ENCODE assay signal across 25 mouse cellular contexts in the genomic region with DNA sequence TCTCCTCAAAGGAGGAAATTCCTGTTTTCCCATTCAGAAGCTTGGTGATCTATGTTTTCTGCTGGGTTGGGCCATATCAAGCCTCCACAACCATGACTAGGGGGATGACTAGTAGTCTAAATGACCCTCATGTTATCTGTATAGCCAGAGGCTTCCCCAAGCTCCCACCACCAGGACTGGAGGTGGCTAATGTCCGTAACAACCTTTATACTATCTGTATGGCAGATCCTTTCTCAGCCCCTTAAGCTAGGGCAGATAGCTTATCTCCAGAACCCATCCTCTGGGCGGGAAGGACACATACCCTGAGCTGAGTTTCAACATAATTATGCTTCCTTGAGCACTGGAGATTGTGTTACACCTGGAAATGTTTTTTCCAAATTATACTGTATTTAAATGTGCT. TPM values are rescaled to one million over a fixed set of nuclear protein-coding genes. Genes with fewer than 3 reads are reported as not detected.
DNase-seq lines count a peak whose midpoint lies in the region; ATAC-seq and TF ChIP-seq lines count a peak whose summit lies in the region.
"Had no signal": no experiment of that assay in that cellular context is flagged by ENCODE, and none has a peak within 500 bp of the region (broad histone marks: within the 10 kb centered on the region; RNA-seq: fewer than 3 reads in every experiment).

No protein-coding gene starts in this region.

- H3K4me3 ChIP-seq in midbrain, embryonic 11.5 days (ENCODE audit: low read depth, low read length): no peak overlapping the region
- H3K4me3 ChIP-seq in midbrain, embryonic 10.5 days: no peak overlapping the region
- no peak overlapping the region for H3K4me3 ChIP-seq in liver, embryonic 13.5 days (replicated peaks)
- no peak overlapping the region for H3K4me3 ChIP-seq in forebrain, postnatal 0 days (ENCODE audit: low read depth, low read length)
- H3K4me3 ChIP-seq: embryonic facial prominence, embryonic 12.5 days; heart, embryonic 10.5 days; hindbrain, embryonic 13.5 days; midbrain, embryonic 13.5 days had no signal

- H3K4me2 ChIP-seq in midbrain, embryonic 11.5 days: no peak overlapping the region
- H3K4me2 ChIP-seq in liver, embryonic 13.5 days: peak overlapping the region; percentile 28
- no peak overlapping the region for H3K4me2 ChIP-seq in forebrain, postnatal 0 days (ENCODE audit: low read depth)
- H3K4me2 ChIP-seq: embryonic facial prominence, embryonic 12.5 days; hindbrain, embryonic 13.5 days; lung, embryonic 14.5 days; midbrain, embryonic 13.5 days had no signal

- H3K9ac ChIP-seq in midbrain, embryonic 11.5 days (ENCODE audit: low read length): no peak overlapping the region
- no peak overlapping the region for H3K9ac ChIP-seq in liver, embryonic 13.5 days
- no peak overlapping the region for H3K9ac ChIP-seq in forebrain, postnatal 0 days
- H3K9ac ChIP-seq: embryonic facial prominence, embryonic 12.5 days; hindbrain, embryonic 13.5 days; lung, embryonic 14.5 days; midbrain, embryonic 13.5 days had no signal

- H3K4me1 ChIP-seq in midbrain, embryonic 11.5 days (ENCODE audit: control insufficient read depth, insufficient read depth, low read length): no peaks in the 10 kb centered on the region
- H3K4me1 ChIP-seq in midbrain, embryonic 10.5 days: no peaks in the 10 kb centered on the region
- H3K4me1 ChIP-seq in liver, embryonic 13.5 days (replicated peaks): peaks cover 16% of the 10 kb centered on the region
- H3K4me1 ChIP-seq in forebrain, postnatal 0 days (ENCODE audit: insufficient read depth): no peaks in the 10 kb centered on the region
- H3K4me1 ChIP-seq: embryonic facial prominence, embryonic 12.5 days; heart, embryonic 10.5 days; hindbrain, embryonic 13.5 days; midbrain, embryonic 13.5 days had no signal

- ATAC-seq in midbrain, embryonic 11.5 days (ENCODE audit: low FRiP score): no peak
- ATAC-seq in erythroid progenitor cell, adult 5-6 weeks (replicated peaks; ENCODE audit: low FRiP score, poor library complexity, severe bottlenecking): peak; percentile 46
- ATAC-seq in liver, embryonic 13.5 days (ENCODE audit: low read depth): peak; percentile 97
- ATAC-seq in megakaryocyte progenitor cell, adult 5-6 weeks (replicated peaks; ENCODE audit: poor library complexity): peak; percentile 54
- no peak for ATAC-seq in forebrain, postnatal 0 days
- ATAC-seq: midbrain, embryonic 13.5 days had no signal

- no peak overlapping the region for H3K27ac ChIP-seq in midbrain, embryonic 11.5 days (ENCODE audit: low read depth, low read length)
- H3K27ac ChIP-seq in midbrain, embryonic 10.5 days (replicated peaks): no peak overlapping the region
- H3K27ac ChIP-seq in liver, embryonic 13.5 days: peak overlapping the region; percentile 58
- H3K27ac ChIP-seq in forebrain, postnatal 0 days (ENCODE audit: low read depth, low read length): no peak overlapping the region
- H3K27ac ChIP-seq: embryonic facial prominence, embryonic 12.5 days; heart, embryonic 10.5 days; hindbrain, embryonic 13.5 days; midbrain, embryonic 13.5 days had no signal

- no peaks in the 10 kb centered on the region for H3K36me3 ChIP-seq in midbrain, embryonic 11.5 days (ENCODE audit: control insufficient read depth, insufficient read depth, low read length)
- no peaks in the 10 kb centered on the region for H3K36me3 ChIP-seq in midbrain, embryonic 10.5 days
- no peaks in the 10 kb centered on the region for H3K36me3 ChIP-seq in liver, embryonic 13.5 days
- no peaks in the 10 kb centered on the region for H3K36me3 ChIP-seq in forebrain, postnatal 0 days (ENCODE audit: insufficient read depth)
- H3K36me3 ChIP-seq: hindbrain, embryonic 13.5 days; midbrain, embryonic 13.5 days had no signal

- H3K27me3 ChIP-seq in midbrain, embryonic 11.5 days (ENCODE audit: control insufficient read depth, insufficient read depth, low read length): no peaks in the 10 kb centered on the region
- H3K27me3 ChIP-seq in midbrain, embryonic 10.5 days (ENCODE audit: low read depth, poor library complexity, severe bottlenecking): no peaks in the 10 kb centered on the region
- H3K27me3 ChIP-seq in liver, embryonic 13.5 days: no peaks in the 10 kb centered on the region
- no peaks in the 10 kb centered on the region for H3K27me3 ChIP-seq in forebrain, postnatal 0 days (ENCODE audit: insufficient read depth, low read length)
- H3K27me3 ChIP-seq: embryonic facial prominence, embryonic 12.5 days; hindbrain, embryonic 13.5 days; midbrain, embryonic 13.5 days had no signal

- WGBS in midbrain, embryonic 11.5 days: 85% methylated on average over 2 of the region's 2 CpGs
- WGBS in midbrain, embryonic 10.5 days: 85% methylated on average over 2 of the region's 2 CpGs
- 11% methylated on average over 2 of the region's 2 CpGs for WGBS in liver, embryonic 13.5 days (ENCODE audit: insufficient replicate concordance)
- WGBS in forebrain, postnatal 0 days: 86% methylated on average over 2 of the region's 2 CpGs

- H3K9me3 ChIP-seq in midbrain, embryonic 11.5 days (ENCODE audit: control insufficient read depth, low read length): no peaks in the 10 kb centered on the region
- H3K9me3 ChIP-seq in midbrain, embryonic 10.5 days (replicated peaks): no peaks in the 10 kb centered on the region
- no peaks in the 10 kb centered on the region for H3K9me3 ChIP-seq in liver, embryonic 13.5 days (replicated peaks)
- no peaks in the 10 kb centered on the region for H3K9me3 ChIP-seq in forebrain, postnatal 0 days (ENCODE audit: low read length)
- H3K9me3 ChIP-seq: embryonic facial prominence, embryonic 12.5 days; heart, embryonic 10.5 days; hindbrain, embryonic 13.5 days; midbrain, embryonic 13.5 days had no signal

- TF ChIP-seq CTCF in forebrain, postnatal 0 days (IDR thresholded peaks at IDR 0.05; ENCODE audit: low read depth): no peak

- DNase-seq in midbrain, embryonic 11.5 days (ENCODE audit: low spot score, missing footprints): peak; percentile 21
- no peak for DNase-seq in midbrain, embryonic 10.5 days (ENCODE audit: low spot score)
- peak; percentile 68 for DNase-seq in liver, embryonic 13.5 days
- no peak for DNase-seq in adipocyte (ENCODE audit: low spot score)
- no peak for DNase-seq in urinary bladder, adult 2 months (ENCODE audit: low spot score)
- DNase-seq in forebrain, postnatal 0 days: no peak
- DNase-seq: adrenal gland, adult 2 months; adrenal gland, postnatal 36 days; cerebellum, adult 8-10 months; cerebellum, postnatal 36 days; embryo, embryonic 11 days; gastrocnemius, postnatal 25 days; heart, postnatal 4 days; kidney, adult 2 months; kidney, postnatal 4 days; left cerebral cortex, postnatal 4 days; lung, embryonic 14.5 days; lung, postnatal 14 days; thymus, postnatal 25 days had no signal

RNA-seq across cellular contexts. Expression of a gene that starts 45.9 kb away (rescaled TPM):
- 74.7 and 81.8 TPM in 2 replicates for polyA plus RNA-seq in midbrain, embryonic 11.5 days (2014; fragmentation: Nextera tagmentation; extraction: Ambion mirVana)
- 59.7 and 75.4 TPM in 2 replicates for polyA plus RNA-seq in midbrain, embryonic 10.5 days (2016; fragmentation: Nextera tagmentation; extraction: Ambion mirVana)
- 80.9 and 81.4 TPM in 2 replicates for total RNA-seq in erythroid progenitor cell, adult 5-6 weeks (2015; ENCODE audit: low replicate concordance)
- total RNA-seq in erythroid progenitor cell, adult 5-6 weeks (2017; ENCODE audit: low replicate concordance): 104 and 118 TPM in 2 replicates
- 14.4 and 16.5 TPM in 2 replicates for polyA plus RNA-seq in liver, embryonic 13.5 days (2015; fragmentation: Nextera tagmentation; extraction: Ambion mirVana)
- 59.4 and 70.1 TPM in 2 replicates for total RNA-seq in megakaryocyte progenitor cell, adult 5-6 weeks (2015)
- 95.7 and 107 TPM in 2 replicates for total RNA-seq in megakaryocyte progenitor cell, adult 5-6 weeks (2017)
- polyA plus RNA-seq in urinary bladder, adult 2 months (2012; rRNA removed): 28.8 and 33.9 TPM in 2 replicates
- 52.2 and 71.7 TPM in 2 replicates for total RNA-seq in forebrain, postnatal 0 days (2014; rRNA removed)
- polyA plus RNA-seq in forebrain, postnatal 0 days (2015; fragmentation: Nextera tagmentation; extraction: Ambion mirVana): 22.2 and 40.6 TPM in 2 replicates

RNA-seq across cellular contexts. Expression of a gene that starts 45.9 kb away (rescaled TPM):
- 76.2 and 82.8 TPM in 2 replicates for polyA plus RNA-seq in midbrain, embryonic 11.5 days (2014; fragmentation: Nextera tagmentation; extraction: Ambion mirVana)
- polyA plus RNA-seq in midbrain, embryonic 10.5 days (2016; fragmentation: Nextera tagmentation; extraction: Ambion mirVana): 67.4 and 77.0 TPM in 2 replicates
- 65.2 and 68.7 TPM in 2 replicates for total RNA-seq in erythroid progenitor cell, adult 5-6 weeks (2015; ENCODE audit: low replicate concordance)
- total RNA-seq in erythroid progenitor cell, adult 5-6 weeks (2017; ENCODE audit: low replicate concordance): 43.3 and 67.9 TPM in 2 replicates
- polyA plus RNA-seq in liver, embryonic 13.5 days (2015; fragmentation: Nextera tagmentation; extraction: Ambion mirVana): 23.4 and 24.9 TPM in 2 replicates
- 63.5 and 73.5 TPM in 2 replicates for total RNA-seq in megakaryocyte progenitor cell, adult 5-6 weeks (2015)
- 55.4 and 65.6 TPM in 2 replicates for total RNA-seq in megakaryocyte progenitor cell, adult 5-6 weeks (2017)
- polyA plus RNA-seq in urinary bladder, adult 2 months (2012; rRNA removed): 51.1 and 57.3 TPM in 2 replicates
- total RNA-seq in forebrain, postnatal 0 days (2014; rRNA removed): 126 and 143 TPM in 2 replicates
- 71.7 and 87.5 TPM in 2 replicates for polyA plus RNA-seq in forebrain, postnatal 0 days (2015; fragmentation: Nextera tagmentation; extraction: Ambion mirVana)

Comparison
In these comparisons a context has a peak if more than half of its experiments do, and no peak if none do; other contexts are left out.
1. DNase-seq: peak in midbrain, embryonic 11.5 days (single experiment) and liver, embryonic 13.5 days (single experiment); none in midbrain, embryonic 10.5 days (single experiment), adipocyte (single experiment), urinary bladder, adult 2 months (single experiment) and forebrain, postnatal 0 days (single experiment).
2. ATAC-seq: peak in erythroid progenitor cell, adult 5-6 weeks (single experiment), liver, embryonic 13.5 days (single experiment) and megakaryocyte progenitor cell, adult 5-6 weeks (single experiment); none in midbrain, embryonic 11.5 days (single experiment) and forebrain, postnatal 0 days (single experiment).